Mouse (Mus musculus) left cerebral cortex, adult 9 months (tissue): ENCODE measurements around the gene Fgfr2.

Experiments used
- DNase-seq, 2 experiments: peaks; one replicate each; pipeline ENCODE4 v3.0.0; 2022; ENCODE audit warnings: low spot score in 2 of 2

Fgfr2 gene

DNA sequence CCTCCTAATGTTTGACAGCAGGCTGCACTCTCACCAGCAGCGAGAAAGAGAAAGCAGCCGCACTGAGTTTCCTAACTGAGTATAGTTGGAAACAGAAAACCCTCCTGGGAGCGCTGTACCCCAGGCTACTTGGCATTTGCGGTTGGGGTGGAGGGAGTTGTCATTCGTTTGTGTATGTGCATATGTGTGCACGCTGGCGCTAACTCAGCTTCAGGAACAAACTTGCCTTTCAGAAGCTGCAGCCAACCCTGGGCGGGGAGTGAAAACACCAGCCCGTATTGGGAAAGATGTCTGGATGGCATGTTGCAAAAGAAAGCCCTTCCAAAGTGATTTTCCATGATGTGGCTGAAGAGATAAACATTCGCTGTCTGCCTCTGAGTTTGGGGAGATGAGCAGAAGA is 2546.2 kb downstream of the Fgfr2 start:
- DNase-seq = no peak

DNA sequence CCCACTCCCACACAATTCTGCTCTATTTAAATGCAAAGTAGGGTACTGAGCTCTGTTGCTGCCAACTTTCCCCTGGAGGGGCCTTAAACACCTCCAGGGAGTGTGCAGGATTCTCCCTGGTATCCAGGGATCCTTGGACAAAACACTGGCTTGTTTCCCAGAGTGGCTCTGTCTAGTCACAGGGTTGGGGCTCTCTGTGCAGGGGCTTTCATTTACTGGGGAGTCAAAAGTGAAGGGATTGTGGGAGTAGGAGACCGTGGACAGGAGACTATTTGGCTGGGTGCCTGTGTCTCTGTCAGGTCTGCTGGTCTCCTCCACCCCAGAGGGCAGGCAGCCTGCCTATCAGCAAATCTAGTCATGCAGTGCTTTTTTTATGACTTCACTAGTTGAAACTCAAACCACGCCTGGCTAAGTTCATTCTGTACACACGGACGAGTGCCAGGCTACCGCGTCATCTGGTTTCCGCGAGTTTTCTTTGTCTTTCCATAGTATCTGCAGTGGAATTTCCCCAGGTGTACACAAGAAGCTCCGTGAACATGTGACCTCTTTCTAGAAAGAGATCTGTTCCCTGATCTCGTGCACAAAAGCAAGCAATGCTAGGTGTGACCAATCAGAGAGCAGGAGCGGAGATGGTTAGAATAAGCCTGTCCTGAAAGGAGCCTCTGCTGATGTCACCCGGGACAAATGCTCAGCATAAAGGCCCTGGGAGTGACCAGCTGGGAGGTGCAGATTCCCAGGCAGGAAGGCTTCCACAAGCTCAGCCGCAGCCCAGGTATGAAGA is 2548.7 kb downstream of the Fgfr2 start:
- DNase-seq = no peak

DNA sequence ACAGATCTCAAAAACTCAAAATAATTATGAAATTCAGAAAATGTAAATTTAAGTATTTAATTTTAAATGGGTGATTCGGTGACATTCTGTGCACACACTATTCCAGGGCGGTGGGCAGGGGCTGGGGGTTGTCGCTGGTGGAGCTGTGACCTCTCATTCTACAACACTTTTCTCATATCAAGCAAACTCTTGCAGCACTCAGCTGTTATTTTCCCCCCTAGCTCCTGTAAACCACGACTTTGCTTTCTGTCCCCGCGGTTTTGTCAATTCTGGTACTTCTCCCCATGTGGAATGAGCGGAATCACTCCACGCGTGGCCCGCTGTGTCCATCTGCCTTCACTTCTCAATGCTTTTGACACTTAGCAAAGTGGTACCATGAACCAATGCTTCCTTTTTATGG is 2549.4 kb downstream of the Fgfr2 start:
- no peak for DNase-seq

DNA sequence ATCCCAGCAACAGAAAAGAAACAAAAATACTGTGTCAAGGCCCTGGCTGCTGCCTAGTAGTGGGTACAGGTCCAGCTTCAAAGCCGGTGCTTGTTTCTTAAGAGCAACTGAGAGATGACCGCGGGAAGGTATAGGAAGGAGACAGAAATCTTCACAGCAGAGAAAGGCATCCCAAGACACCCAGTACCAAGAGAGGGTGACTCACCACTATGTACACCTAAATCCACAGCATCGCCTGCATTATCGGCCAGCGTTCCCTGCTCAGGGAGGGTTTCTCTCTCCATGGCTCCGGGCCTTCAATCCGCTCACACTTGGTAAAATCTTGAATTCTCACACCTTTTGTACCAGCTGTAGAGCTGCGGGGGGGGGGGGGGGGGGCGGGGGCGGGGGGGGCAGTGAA is 2550.3 kb downstream of the Fgfr2 start, which contains the start of gene Nsmce4a:
TSS of gene Nsmce4a (minus strand) at position 298 of the 400 bp plus-strand sequence.
- no peak for DNase-seq

DNA sequence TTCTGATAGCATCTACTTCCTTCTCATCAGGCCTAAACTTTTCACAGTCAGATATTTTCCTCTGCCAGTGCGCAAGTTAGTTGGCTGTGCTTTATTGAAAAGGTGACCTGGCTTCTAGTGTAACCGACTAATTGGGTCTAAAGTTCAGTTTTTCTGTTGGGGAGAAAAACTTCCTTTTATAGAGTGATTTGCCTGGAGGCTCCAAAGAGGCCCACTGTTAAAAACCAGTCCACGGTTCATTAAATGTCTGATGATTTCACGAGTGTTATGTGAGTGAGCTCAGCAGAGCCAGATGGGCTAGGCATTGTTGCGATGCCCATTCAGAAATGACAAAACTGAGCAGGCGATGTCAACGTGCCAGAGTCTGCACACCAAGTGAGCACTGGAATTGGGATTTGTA is 2552.7 kb downstream of the Fgfr2 start:
- no peak for DNase-seq

DNA sequence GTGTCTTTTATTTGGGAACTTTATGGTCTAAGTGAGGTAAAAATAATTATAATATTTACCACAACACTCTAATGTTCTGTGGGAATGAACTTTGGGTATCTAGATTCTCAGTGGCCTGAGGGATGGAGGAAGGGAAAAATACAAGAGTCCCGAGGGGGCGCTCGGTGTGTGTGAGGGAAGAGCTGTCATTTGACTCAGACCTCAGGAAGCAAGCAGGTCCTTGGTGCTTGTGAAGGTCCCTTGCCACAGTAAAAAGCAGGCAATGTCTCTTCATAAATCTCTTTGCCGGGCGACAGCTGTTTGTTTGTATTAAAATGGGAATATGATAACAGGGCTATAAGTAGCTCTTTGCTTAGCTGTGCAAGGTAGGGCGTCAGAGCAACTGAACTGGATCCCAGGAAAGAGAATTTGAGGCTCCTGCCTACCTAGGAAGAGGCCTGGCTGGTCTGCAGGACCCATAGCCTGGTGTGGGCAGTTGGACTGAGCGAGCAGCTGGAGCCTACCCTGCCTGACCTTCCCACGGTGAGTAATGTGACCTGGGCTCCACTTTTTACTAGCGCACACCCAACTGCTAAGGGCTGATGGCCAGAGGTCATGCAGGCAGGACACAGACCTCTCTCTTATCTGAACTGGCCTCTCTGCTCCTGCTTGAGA is 2554.2 kb downstream of the Fgfr2 start:
- DNase-seq = no peak

DNA sequence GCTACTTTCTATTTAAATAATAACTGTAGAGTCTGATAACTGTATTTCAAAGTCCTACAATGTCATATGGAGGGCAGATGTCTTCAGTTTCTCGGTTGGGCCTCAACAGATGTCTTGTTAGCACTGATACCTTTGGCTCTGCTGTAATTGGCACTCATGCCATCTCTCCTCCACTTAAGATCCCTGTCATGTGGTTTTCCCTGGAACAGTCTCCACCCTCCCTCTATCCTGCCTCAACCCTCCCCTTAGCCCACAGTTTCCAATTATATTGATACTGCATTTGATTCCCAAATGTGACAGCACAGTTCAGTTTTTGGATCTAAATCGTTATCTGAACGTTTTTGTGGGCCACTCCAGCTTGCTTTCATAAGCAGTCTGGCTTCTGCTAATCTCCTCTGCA is 2558.6 kb downstream of the Fgfr2 start:
- no peak for DNase-seq

DNA sequence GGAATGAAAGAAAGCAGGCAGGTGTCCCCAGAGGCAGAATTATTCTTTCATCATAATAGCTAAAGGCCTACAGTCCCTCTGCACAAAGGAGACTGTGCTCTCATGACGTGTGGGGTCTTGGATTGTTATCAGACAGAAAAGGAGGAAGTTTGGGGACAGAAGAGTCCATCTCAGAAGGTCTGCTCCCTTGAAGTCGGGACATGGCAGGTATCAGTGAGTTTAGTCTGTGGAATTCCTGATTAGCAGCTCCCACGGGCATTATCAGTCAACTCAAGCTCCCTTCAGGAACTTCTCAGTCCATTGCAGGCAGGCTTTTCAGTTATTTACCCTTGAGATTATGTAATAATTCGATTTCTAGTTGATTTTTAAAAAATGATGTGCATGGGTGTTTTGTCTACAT is 2559.3 kb downstream of the Fgfr2 start:
- DNase-seq = no peak

DNA sequence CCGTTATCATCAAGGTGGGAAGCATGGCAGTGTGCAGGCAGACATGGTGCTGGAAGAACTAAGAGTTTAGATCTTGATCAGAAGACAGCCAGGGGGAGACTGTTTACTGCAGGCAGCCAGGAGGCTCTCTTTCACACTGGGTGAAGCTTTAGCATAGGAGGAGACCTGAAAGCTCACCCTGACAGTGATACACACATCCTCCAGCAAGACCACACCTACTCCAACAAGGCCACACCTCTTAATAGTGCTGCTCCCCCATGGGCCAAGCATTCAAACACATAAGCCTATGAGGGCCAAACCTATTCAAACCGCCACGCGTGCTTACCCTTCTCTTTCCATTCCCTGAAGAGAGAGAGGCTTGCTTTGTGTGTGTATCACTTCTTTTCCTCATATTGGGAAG is 2559.9 kb downstream of the Fgfr2 start:
- no peak for DNase-seq

DNA sequence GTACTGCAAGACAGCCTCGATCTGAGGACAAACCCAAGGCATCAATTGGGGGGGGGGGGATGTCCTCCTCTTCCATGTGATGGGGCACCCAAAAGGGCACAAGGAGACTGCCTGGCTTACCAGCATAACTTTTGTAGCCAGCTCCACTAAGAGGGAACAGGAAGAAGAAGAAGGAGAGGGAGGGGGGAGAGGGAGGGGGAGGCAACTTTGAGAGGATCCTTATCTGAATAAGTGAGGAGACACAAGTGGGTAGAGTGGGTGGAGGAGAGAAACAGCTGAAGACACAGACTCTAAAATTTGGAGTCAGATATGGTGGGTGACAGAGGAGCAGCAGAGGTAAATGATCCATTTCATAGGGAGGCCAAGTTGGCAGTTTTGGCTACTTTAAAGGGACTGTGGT is 2562.2 kb downstream of the Fgfr2 start:
- DNase-seq = no peak

DNA sequence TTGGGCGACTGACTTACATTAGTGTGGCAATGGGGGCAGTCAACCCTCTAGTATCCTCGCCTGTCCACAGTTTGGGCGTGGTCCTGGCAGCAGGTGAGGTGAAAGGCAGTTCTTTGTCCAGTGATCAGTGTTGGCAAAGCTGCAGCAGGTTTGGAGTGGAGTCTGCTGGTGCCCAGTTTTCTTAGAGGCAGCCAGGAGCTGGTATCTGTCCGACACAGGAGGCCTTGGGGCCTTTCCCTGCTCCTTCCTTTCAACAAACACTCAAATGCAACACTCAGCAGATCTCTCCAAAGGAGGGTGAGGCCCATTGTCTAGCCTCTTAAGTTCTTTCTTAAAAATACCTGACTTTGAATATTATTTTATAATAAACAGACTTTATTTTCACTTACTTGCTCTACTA is 2564.6 kb downstream of the Fgfr2 start:
- DNase-seq = no peak

DNA sequence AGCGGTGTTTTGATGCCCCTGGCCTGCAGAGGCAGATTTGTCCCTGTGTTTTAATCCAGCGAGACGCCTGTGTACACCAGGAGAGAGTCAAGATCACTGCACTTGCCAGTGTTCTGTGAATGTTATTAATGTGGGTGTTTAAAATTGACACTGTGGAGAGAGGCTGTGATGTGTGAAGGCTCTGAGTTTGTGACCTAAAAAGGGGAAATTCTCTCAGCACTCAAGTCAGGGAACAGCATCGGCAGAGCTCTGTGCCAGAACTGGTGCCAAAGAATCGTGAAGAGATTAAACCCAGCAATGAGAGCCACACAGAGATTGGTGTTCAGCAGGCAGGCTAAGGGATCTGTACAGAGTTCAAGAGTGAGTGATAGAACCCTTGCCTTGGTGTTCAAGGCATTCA is 2567.6 kb downstream of the Fgfr2 start:
- DNase-seq = no peak

DNA sequence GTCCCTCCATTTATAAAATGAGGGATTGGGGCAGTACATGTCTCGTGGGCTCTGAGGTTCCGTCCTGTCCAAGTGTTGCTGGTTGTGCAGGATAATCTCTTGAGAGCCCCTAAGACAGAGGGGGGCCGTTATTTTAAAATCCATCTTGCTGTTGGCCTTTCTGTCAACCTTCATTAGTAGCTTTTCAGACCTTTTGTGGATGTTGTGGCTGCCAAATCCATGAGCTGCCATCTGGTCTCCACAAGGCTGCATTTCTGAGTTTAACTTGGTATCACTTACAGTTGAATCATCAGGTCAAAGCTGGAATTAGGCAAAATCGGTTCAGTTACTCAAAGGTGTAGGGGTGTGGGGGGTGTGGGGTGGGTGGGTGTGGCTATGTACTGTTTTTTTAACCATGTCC is 2569.8 kb downstream of the Fgfr2 start:
- DNase-seq = no peak

DNA sequence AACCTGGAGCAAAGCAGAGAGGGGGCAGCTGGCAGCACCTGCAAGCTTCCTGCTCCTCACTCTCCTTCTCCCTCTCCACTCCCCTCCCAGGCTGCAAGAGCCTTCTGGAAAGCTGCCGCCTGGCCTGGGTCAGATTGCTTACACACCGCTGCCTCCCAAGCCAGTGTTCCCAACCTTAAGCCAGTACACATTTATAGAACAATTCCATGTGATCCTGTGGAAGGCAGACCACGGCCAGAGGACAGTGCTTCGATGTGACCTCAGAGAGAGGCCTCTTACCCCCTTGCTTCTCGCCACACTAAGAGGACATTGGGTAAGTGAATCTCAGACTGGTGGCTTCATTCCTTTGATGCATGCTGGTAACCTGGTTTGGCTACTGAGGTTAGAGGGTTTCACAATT is 2570.4 kb downstream of the Fgfr2 start:
- DNase-seq = no peak

DNA sequence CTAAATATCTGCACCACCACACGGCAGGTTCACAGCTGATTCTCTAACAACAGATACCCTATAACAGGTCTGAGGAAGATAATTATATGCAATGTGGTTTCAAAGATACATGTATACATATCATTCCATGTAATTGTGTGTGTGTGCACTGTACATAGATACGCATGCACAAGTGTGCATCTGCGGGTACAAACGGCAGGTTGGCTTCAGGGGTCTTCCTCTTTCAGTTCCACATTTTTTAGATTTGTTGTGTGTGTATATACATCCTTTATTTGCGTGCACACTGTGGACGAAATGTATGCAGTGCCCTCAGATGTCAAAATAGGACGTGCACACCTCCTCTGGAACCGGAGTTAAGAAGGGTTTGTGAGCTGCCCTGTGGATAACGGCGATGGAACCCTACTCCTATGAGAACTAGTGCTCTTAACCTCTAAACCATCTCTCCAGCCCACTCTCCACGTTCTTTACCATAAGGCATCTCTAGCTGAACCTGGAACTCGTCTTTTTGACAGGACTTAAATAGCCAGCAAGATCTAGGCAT is 2575.4 kb downstream of the Fgfr2 start:
- no peak for DNase-seq

DNA sequence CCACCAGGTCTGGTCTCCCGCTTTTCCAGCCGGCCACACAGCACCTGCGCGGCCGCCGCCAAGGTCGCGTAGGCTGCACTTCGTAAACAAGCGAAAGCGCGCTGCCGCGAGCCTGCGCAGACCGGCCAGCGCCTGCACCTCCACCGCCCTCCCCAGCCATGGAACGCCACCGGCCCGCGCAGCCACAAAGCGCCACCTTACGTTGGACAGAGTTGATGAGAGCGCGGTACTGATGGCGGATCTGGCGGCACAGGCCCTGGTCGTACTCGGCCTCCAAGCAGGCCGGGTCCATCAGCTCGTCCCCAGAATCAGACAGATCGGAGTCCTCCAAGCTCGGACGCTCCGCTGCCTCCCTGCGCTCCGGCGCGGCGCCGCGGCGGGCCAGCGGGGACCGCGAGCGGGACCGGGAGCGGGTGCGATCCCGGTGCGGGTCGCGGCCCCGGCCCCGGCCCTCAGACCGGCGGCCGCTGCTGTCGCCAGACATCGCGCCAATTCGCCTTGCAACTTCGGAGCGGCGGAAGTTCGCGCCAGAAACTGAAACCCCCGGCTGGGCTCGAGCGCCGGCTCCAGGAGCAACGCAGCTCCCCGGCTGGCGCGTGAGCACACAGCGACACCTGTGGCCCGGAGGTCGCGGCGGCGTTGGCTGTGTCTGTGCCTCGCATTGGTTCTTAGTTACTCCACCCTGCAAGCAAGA is 2576.2 kb downstream of the Fgfr2 start:
- peak; percentile 67 to 92 for DNase-seq

DNA sequence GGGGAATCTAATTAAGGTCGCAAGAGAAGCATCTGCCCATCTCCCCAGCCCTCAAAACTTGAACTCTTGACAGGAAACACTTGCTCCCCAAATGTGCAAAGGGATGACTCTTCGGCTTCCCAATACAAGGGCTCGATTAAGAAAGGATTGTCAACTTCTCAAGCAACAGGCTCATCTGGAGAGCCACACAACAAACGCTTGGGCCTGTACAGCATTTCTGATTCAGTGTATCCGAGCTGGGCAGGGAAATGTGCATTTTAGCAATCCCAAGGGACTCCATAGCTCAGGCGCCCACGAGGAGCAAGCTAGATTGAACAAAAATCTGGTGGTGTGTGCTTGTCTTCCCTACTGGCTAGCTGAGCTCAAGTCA is 2576.7 kb downstream of the Fgfr2 start:
- no peak for DNase-seq

DNA sequence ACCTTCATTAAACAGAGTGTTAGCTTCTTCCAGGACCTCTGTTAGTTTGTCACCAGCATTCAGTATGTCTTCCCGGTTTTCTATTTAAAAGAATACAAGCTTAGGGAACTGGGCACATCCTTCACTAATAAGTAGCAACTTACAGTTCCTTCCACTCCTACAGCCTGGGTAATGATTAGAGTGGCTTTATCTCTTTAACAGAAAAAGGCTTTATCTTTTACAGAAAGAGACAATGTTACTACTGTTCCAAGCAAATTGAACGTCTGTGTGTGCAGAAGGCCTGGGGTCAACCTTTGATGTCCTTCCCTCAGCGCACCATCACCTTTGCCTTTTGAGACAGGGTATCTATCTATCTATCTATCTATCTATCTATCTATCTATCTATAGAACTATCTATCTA is 2577.3 kb downstream of the Fgfr2 start:
- DNase-seq = no peak

DNA sequence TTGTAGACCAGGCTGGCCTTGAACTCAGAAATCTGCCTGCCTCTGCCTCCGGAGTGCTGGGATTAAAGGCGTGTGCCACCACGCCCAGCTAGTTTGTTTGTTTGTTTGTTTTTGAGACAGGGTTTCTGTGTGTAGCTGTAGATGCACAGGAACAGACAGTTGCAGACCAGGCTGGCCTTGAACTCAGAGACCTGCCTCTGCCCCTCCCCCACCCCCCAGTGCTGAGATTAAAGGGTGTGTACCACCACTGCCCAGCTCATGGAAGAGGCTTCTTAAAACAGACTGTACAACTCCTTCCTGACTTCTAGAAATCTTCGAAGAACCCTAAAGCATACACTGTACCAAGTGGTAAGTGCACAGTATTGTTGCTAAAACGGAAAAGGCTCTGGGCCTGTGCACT is 2577.7 kb downstream of the Fgfr2 start:
- no peak for DNase-seq

DNA sequence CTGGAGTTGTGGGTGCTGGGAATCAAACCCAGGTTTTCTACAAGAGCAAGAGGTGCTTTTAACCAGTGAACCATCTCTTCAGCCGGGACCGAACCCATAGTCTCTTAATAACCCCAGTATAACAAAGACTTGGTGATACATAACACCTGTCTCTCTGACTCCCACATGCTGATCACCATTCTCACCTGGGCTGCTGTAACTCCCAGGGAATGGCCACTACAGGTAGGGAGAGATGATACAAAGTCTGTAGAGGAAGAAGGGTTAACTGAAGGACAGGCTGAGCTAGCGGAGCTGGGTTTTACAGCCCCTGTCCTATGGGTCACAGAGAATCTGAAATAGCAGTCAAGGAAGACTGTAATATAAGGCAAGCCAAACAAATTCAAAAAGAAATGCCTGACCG is 2580.0 kb downstream of the Fgfr2 start:
- DNase-seq = no peak

DNA sequence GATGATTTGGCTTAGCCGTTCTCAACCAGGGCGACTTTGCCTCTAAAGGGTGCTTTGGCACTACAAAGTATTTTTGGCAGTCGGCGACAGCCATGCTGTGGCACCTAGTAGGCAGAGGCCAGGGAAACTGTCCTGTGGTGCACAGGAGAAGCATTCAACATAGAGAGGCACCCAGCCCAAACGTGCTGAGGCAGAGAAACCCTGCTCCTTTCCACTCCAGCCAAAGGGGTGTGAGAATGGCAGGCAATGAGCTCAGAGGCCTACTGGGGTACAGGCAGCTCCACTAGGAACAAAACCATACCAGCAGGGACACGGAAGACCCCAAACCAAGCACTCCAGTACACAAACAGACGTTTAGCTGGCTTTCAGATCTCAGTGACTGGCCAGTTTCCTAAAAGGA is 2583.0 kb downstream of the Fgfr2 start:
- DNase-seq = no peak

DNA sequence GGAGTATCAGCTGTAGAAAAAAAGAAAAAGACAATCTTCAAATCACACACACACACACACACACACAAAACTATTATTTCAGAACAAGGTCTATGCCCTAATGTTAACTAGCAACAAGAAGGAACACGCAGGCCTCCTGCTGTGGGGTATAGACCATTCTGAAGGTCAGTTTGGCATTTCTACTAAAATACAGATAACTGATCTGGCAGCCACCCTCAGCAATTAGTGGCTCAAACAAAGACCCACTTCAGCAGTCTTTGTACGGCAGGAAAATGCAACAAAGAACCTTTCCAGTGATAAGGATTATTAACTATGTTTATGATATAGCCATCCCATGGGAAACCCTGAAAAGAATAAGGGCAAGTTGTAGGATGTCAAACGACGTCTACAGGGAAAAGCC is 2586.1 kb downstream of the Fgfr2 start:
- DNase-seq = no peak

DNA sequence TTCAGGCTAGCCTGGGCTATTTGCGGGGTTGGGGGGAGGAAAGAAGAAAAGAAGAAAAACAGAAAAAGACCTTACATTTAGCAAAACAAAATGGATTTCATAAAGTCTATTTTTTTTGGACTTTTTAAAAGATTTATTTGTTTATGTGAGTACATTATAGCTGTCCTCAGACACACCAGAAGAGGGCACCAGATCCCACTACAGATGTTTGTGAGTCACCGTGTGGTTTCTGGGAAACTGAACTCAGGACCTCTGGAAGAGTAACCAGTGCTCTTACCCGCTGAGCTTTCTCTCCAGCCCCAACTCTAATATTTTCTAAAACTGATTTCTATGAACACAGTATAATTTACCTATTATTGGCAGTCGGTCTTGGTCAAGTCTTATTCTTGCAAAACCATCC is 2588.0 kb downstream of the Fgfr2 start:
- no peak for DNase-seq
